ENCODE assay signal across 7 mouse cellular contexts in the genomic region with DNA sequence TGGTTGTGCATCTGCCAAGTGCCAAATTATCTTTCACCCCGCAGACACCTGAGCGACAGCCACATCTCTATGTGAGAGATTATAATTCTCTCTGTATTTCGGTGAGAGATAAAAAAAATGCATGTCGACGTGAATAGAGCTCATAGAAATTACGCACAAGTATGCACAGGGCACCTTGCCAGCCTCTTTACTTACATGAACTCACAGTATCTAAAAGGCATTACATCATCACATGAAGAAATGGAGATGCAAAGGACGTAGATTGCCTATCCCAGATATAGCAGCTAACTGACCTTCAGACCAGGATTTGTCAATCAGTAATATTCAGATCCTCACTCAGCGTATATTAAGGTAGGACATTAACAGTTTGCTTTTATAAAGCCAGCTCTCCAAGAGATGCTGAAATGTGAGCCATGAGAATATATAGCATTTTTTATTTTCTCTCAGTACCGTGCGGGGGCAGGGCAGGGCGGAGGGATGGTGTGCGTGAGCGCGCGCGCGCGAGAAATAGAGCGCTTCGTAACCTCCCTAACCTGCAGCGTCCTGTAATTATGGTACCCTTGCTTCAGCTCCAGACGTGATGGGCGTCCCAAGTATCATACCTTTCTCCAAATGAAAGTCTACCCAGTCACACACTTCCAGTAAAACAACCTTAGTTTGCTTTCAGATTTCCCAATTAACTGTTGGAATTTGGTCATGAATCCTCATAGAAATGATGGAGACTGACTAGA. TPM values are rescaled to one million over a fixed set of nuclear protein-coding genes. Genes with fewer than 3 reads are reported as not detected.
A peak's percentile ranks its signal among the peaks of the same experiment; 100 is the strongest.
DNase-seq lines count a peak whose midpoint lies in the region; ATAC-seq lines count a peak whose summit lies in the region.

No protein-coding gene starts in this region.

- H3K27ac ChIP-seq in hindbrain, embryonic 12.5 days: peak overlapping the region; percentile 99
- H3K27ac ChIP-seq in liver, embryonic 11.5 days (ENCODE audit: low read depth, low read length): 0 out of 2 replicates have a peak overlapping the region, but pooled peaks have one; percentile 30

- H3K9me3 ChIP-seq in hindbrain, embryonic 12.5 days (replicated peaks): no peaks in the 10 kb centered on the region
- no peaks in the 10 kb centered on the region for H3K9me3 ChIP-seq in liver, embryonic 11.5 days (ENCODE audit: control insufficient read depth, low read length)

- 19% methylated on average over 23 of the region's 23 CpGs for WGBS in hindbrain, embryonic 12.5 days
- WGBS in liver, embryonic 11.5 days: 24% methylated on average over 23 of the region's 23 CpGs

- peak; percentile 79 for ATAC-seq in hindbrain, embryonic 12.5 days (ENCODE audit: low FRiP score)
- no peak for ATAC-seq in liver, embryonic 11.5 days (replicated peaks; ENCODE audit: low FRiP score)

- H3K9ac ChIP-seq in hindbrain, embryonic 12.5 days: peak overlapping the region; percentile 71
- peak overlapping the region; percentile 35 for H3K9ac ChIP-seq in liver, embryonic 11.5 days (ENCODE audit: low read depth, low read length)

- peak overlapping the region; percentile 60 for H3K4me2 ChIP-seq in hindbrain, embryonic 12.5 days (replicated peaks)
- H3K4me2 ChIP-seq in liver, embryonic 11.5 days: peak overlapping the region; percentile 70

- H3K4me1 ChIP-seq in hindbrain, embryonic 12.5 days: peaks cover 25% of the 10 kb centered on the region
- H3K4me1 ChIP-seq in liver, embryonic 11.5 days (replicated peaks; ENCODE audit: control insufficient read depth, insufficient read depth, low read length): no peaks in the 10 kb centered on the region; the same call in 1 of the 2 replicates

- no peaks in the 10 kb centered on the region for H3K27me3 ChIP-seq in hindbrain, embryonic 12.5 days
- peaks cover 38% of the 10 kb centered on the region for H3K27me3 ChIP-seq in liver, embryonic 11.5 days (replicated peaks; ENCODE audit: control insufficient read depth, insufficient read depth, low read length)

- DNase-seq in spleen, postnatal 10 days (ENCODE audit: low spot score in 2 of 2): peak; percentile 50 to 65
- no peak for DNase-seq in spleen, adult 18-20 months
- peak; percentile 85 for DNase-seq in cerebellum, postnatal 10 days
- no peak for DNase-seq in liver, embryonic 11.5 days (ENCODE audit: low spot score)
- DNase-seq in right cerebral cortex, postnatal 25 days: peak; percentile 66
- DNase-seq in c-Kit-positive CD71-positive TER-119-positive erythroid progenitor cells, embryonic 14.5 days (ENCODE audit: low spot score): no peak

- peak overlapping the region; percentile 58 for H3K4me3 ChIP-seq in hindbrain, embryonic 12.5 days
- peak overlapping the region; percentile 46 for H3K4me3 ChIP-seq in liver, embryonic 11.5 days (ENCODE audit: low read depth, low read length)

- no peaks in the 10 kb centered on the region for H3K36me3 ChIP-seq in hindbrain, embryonic 12.5 days
- H3K36me3 ChIP-seq in liver, embryonic 11.5 days (ENCODE audit: control insufficient read depth, insufficient read depth, low read length): no peaks in the 10 kb centered on the region

RNA-seq across cellular contexts. Expression of gene Hist3h2ba, which starts 0.8 kb away (rescaled TPM):
- 149 and 154 TPM in 2 replicates for polyA plus RNA-seq in hindbrain, embryonic 12.5 days (2016; fragmentation: Nextera tagmentation; extraction: Ambion mirVana)
- polyA plus RNA-seq in liver, embryonic 11.5 days (2014; fragmentation: Nextera tagmentation; extraction: Ambion mirVana): 6.3 and 6.9 TPM in 2 replicates

RNA-seq across cellular contexts. Expression of gene Hist3h2a, which starts 6.5 kb away (rescaled TPM):
- polyA plus RNA-seq in hindbrain, embryonic 12.5 days (2016; fragmentation: Nextera tagmentation; extraction: Ambion mirVana): 90.1 and 95.9 TPM in 2 replicates
- polyA plus RNA-seq in liver, embryonic 11.5 days (2014; fragmentation: Nextera tagmentation; extraction: Ambion mirVana): 12.0 and 14.5 TPM in 2 replicates

RNA-seq across cellular contexts. Expression of gene Trim17, which starts 6.5 kb away (rescaled TPM):
- 1.2 and 1.5 TPM in 2 replicates for polyA plus RNA-seq in hindbrain, embryonic 12.5 days (2016; fragmentation: Nextera tagmentation; extraction: Ambion mirVana)
- 0.23 and 0.38 TPM in 2 replicates for polyA plus RNA-seq in liver, embryonic 11.5 days (2014; fragmentation: Nextera tagmentation; extraction: Ambion mirVana)

RNA-seq across cellular contexts. Expression of gene Rnf187, which starts 9.2 kb away (rescaled TPM):
- polyA plus RNA-seq in hindbrain, embryonic 12.5 days (2016; fragmentation: Nextera tagmentation; extraction: Ambion mirVana): 498 and 513 TPM in 2 replicates
- 229 and 240 TPM in 2 replicates for polyA plus RNA-seq in liver, embryonic 11.5 days (2014; fragmentation: Nextera tagmentation; extraction: Ambion mirVana)

RNA-seq across cellular contexts. Expression of gene Trim11, which starts 29.9 kb away (rescaled TPM):
- polyA plus RNA-seq in hindbrain, embryonic 12.5 days (2016; fragmentation: Nextera tagmentation; extraction: Ambion mirVana): 19.3 and 19.5 TPM in 2 replicates
- 17.3 and 17.8 TPM in 2 replicates for polyA plus RNA-seq in liver, embryonic 11.5 days (2014; fragmentation: Nextera tagmentation; extraction: Ambion mirVana)

Comparison
In these comparisons a context has a peak if more than half of its experiments do, and no peak if none do; other contexts are left out.
1. DNase-seq: peak in spleen, postnatal 10 days (2 of 2), cerebellum, postnatal 10 days (2 of 2) and right cerebral cortex, postnatal 25 days (single experiment); none in spleen, adult 18-20 months (0 of 2), liver, embryonic 11.5 days (single experiment) and c-Kit-positive CD71-positive TER-119-positive erythroid progenitor cells, embryonic 14.5 days (single experiment).
2. RNA of gene Hist3h2ba, which starts 0.8 kb away (polyA plus RNA-seq): 149 to 154 TPM in hindbrain, embryonic 12.5 days; 6.3 to 6.9 TPM in liver, embryonic 11.5 days; every median in the first group is over 10 times any median in the second.